Mouse (Mus musculus) embryonic fibroblast, embryonic 13.5 days (primary cell): Measurements from ENCODE around the gene Sis. TPM values are rescaled to one million over a fixed set of nuclear protein-coding genes. Genes with fewer than 3 reads are reported as not detected.

Source experiments
- H3K27ac ChIP-seq: 2 replicates; pipeline ENCODE4 v1.5.1; 2012; ENCODE audit warnings: low read length, control low read depth, inconsistent platforms; ENCODE audit not compliant: insufficient read depth
- H3K4me1 ChIP-seq: 2 replicates; pipeline ENCODE4 v1.6.1; 2011; ENCODE audit warnings: low read length; ENCODE audit not compliant: control insufficient read depth, insufficient read depth
- H3K4me3 ChIP-seq: 2 replicates; pipeline ENCODE4 v1.5.1; 2011; ENCODE audit warnings: mild to moderate bottlenecking, control low read depth, low read length; ENCODE audit not compliant: insufficient read depth
- POLR2A ChIP-seq: IDR thresholded peaks from 2 replicates; pipeline ENCODE4 v1.6.1; 2011; ENCODE audit warnings: low read depth, mild to moderate bottlenecking, control low read depth, low read length, moderate library complexity
- polyA plus RNA-seq: library from polyadenylated mRNA; stranded (reverse); fragments of >200 nt; gene quantifications from 2 replicates; pipeline ENCODE4 v1.2.4, GENCODE M21; 2011; ENCODE audit warnings: low read depth; ENCODE audit not compliant: missing spikeins, insufficient read length

Sis gene
- polyA plus RNA-seq, 1 experiment, result not detected

- no peak overlapping the region for H3K4me3 ChIP-seq
- H3K4me1 ChIP-seq, result no peaks in the 10 kb centered on the region
- TF ChIP-seq POLR2A, result no peak
- H3K27ac ChIP-seq, result no peak overlapping the region
Measured at GRCm38 (mm10) chr3:72840641-72841040, 127.0 kb downstream of the Sis start.

Other genes with a start within 250 kb of the Sis start
- 0.14 TPM in 1 of 2 replicates, not detected in the other for gene Slitrk3, start 89.9 kb upstream of the Sis start, polyA plus RNA-seq